Mouse (Mus musculus) kidney, adult 2 months (tissue): Measurements from ENCODE around the gene Gas8. TPM values are rescaled to one million over a fixed set of nuclear protein-coding genes. Genes with fewer than 3 reads are reported as not detected.
A peak's percentile ranks its signal among the peaks of the same experiment; 100 is the strongest.

Experiments used
- DNase-seq: peaks from one replicate; pipeline ENCODE4 v3.0.0; 2021
- H3K27ac ChIP-seq: fragments of 200-500 bp; 2 replicates; pipeline ENCODE4 v1.5.1; 2012; ENCODE audit warnings: low read depth, low read length, control low read depth, inconsistent platforms; ENCODE audit not compliant: insufficient read depth
- H3K27me3 ChIP-seq: fragments of 200-500 bp; replicated peaks from 2 replicates; pipeline ENCODE4 v1.6.1; 2012; ENCODE audit warnings: mild to moderate bottlenecking, moderate library complexity, low read length, inconsistent platforms; ENCODE audit not compliant: control insufficient read depth, insufficient read depth
- H3K36me3 ChIP-seq: fragments of 200-500 bp; 2 replicates; pipeline ENCODE4 v1.6.1; 2012; ENCODE audit warnings: mild to moderate bottlenecking, moderate library complexity, low read length, inconsistent platforms; ENCODE audit not compliant: control insufficient read depth, insufficient read depth
- H3K4me1 ChIP-seq: fragments of 200-500 bp; 2 replicates; pipeline ENCODE4 v1.6.1; 2011; ENCODE audit warnings: low read length; ENCODE audit not compliant: control insufficient read depth, insufficient read depth
- H3K4me3 ChIP-seq: fragments of 200-500 bp; 2 replicates; pipeline ENCODE4 v1.5.1; 2011; ENCODE audit warnings: mild to moderate bottlenecking, low read depth, low read length, control low read depth; ENCODE audit not compliant: insufficient read depth
- CTCF ChIP-seq: fragments of 200-500 bp; conservative IDR thresholded peaks from 2 replicates; pipeline ENCODE4 v1.5.1; 2011; ENCODE audit warnings: low read depth, mild to moderate bottlenecking, control low read depth, low read length, moderate library complexity, mixed read lengths; ENCODE audit not compliant: insufficient read depth, insufficient read length
- POLR2A ChIP-seq: fragments of 200-500 bp; IDR thresholded peaks from one replicate; pipeline ENCODE4 v1.6.1; 2011; ENCODE audit warnings: low read depth, low read length, control low read depth
- WGBS: fragments of 180-500 bp; shearing (Covaris S2); methylation state at CpG from one replicate; pipeline ENCODE4 v1.1.7; 2018; 5-methylcytosine and 5-hydroxymethylcytosine counted together
- polyA plus RNA-seq: library from polyadenylated mRNA; depleted of rRNA; stranded (reverse); fragments of >200 nt; gene quantifications from 2 replicates; pipeline ENCODE4 v1.2.3, GENCODE M21; 2012

Gene Gas8
- polyA plus RNA-seq, 1 experiment = 9.3 TPM

DNA sequence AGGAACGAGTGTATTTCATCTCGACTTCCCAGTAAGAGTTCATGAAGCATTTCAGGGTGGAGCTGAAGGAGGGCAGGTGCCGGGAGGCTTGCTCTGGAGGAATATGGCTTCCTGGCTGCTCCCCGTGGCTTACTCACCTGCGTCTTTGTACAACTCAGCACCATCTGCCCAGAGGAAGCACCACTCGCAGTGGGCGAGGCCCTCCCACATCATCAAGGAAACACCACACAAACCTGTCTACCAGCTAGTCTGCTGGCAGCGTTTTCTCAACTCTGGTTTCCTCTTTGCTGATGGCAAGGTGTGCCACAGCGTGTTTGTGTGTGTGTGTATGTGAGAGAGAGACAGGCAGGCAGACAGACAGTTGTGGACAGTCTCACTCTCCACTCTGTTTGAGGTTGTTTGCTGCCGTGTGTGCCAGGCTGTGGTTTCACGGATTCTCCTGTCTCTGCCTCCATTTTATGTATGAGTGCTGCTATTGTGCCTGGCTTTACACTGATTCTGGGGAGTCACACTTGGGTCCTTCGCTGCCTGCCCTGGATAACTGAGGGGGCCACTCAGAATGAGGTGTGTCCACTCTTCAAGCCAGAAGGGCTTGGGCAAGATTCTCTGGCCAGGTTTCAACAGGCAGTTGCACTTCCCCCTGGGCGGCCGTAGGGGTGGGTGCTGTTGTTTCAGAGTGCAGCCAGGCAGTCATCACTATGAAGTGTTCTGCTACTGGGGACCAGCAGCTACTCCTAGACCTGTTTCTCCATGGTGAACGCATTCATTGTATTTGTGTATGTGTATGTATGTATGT lies 27.2 kb upstream of the Gas8 start:
- no peak for TF ChIP-seq CTCF
- 90% methylated on average over 15 of the region's 15 CpGs for WGBS
- Histone ChIP-seq H3K27me3 (no peaks in the 10 kb centered on the region), H3K27ac (no peak overlapping the region), H3K4me3 (no peak overlapping the region), H3K36me3 (peaks cover 11% of the 10 kb centered on the region), H3K4me1 (no peaks in the 10 kb centered on the region)
- no peak for DNase-seq

GRCm38 (mm10) chr8:123492898-123493297 lies 25.7 kb upstream of the Gas8 start:
- Histone ChIP-seq H3K36me3 (peaks cover 11% of the 10 kb centered on the region), H3K27ac (no peak overlapping the region), H3K27me3 (no peaks in the 10 kb centered on the region), H3K4me3 (no peak overlapping the region), H3K4me1 (no peaks in the 10 kb centered on the region)
- TF ChIP-seq CTCF = no peak
- TF ChIP-seq POLR2A = no peak
- 96% methylated on average over 9 of the region's 9 CpGs for WGBS
- DNase-seq = no peak

- WGBS = 92% methylated on average over 4 of the region's 4 CpGs
- Histone ChIP-seq H3K27me3 (no peaks in the 10 kb centered on the region), H3K4me1 (no peaks in the 10 kb centered on the region), H3K4me3 (no peak overlapping the region), H3K27ac (no peak overlapping the region), H3K36me3 (peaks cover 9% of the 10 kb centered on the region)
- DNase-seq = no peak
- TF ChIP-seq POLR2A (no peak), CTCF (no peak)
These were observed 20.9 kb upstream of the Gas8 start for GRCm38 (mm10) chr8:123497699-123498098.

- Histone ChIP-seq H3K27ac (no peak overlapping the region), H3K36me3 (peaks cover 6% of the 10 kb centered on the region), H3K4me3 (no peak overlapping the region), H3K4me1 (no peaks in the 10 kb centered on the region), H3K27me3 (no peaks in the 10 kb centered on the region)
- TF ChIP-seq CTCF (no peak), POLR2A (no peak)
- WGBS = 87% methylated on average over 11 of the region's 11 CpGs
- DNase-seq = no peak
These were observed 19.7 kb upstream of the Gas8 start for GRCm38 (mm10) chr8:123498963-123499362.

- no peaks in the 10 kb centered on the region for H3K4me1 ChIP-seq
- no peak overlapping the region for H3K27ac ChIP-seq
- no peak for TF ChIP-seq CTCF
- TF ChIP-seq POLR2A = no peak
- H3K27me3 ChIP-seq = no peaks in the 10 kb centered on the region
- no peak for DNase-seq
- H3K36me3 ChIP-seq = peaks cover 6% of the 10 kb centered on the region
- no peak overlapping the region for H3K4me3 ChIP-seq
- WGBS = 90% methylated on average over 11 of the region's 11 CpGs
These were observed 19.1 kb upstream of the Gas8 start for GRCm38 (mm10) chr8:123499556-123499955.

DNA sequence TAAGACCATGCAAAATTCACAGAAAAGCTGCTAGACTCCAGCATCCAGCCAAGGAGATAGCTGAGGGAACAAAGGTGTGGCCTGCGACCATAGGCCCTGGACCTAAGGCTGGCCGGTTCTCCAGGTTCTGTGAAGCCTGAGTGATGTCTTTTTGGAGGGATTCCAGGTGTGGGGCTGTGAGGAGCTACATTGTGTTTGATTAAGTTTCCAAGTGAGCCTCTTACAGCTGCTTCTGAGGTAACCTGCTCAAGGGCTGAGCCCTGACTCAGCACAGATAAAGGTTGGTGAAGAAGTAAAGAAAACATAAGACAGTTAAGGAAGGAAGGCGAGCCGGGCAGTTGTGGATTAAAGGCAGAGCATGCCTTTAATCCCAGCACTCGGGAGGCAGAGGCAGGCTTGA lies 16.4 kb upstream of the Gas8 start:
- no peak overlapping the region for H3K27ac ChIP-seq
- no peaks in the 10 kb centered on the region for H3K27me3 ChIP-seq
- DNase-seq = no peak
- H3K36me3 ChIP-seq = no peaks in the 10 kb centered on the region; the same call in 1 of the 2 replicates
- no peak for TF ChIP-seq CTCF
- TF ChIP-seq POLR2A = no peak
- no peak overlapping the region for H3K4me3 ChIP-seq
- no peaks in the 10 kb centered on the region for H3K4me1 ChIP-seq
- 95% methylated on average over 5 of the region's 5 CpGs for WGBS

- no peak for DNase-seq
- 98% methylated on average over 6 of the region's 6 CpGs for WGBS
These were observed 14.7 kb upstream of the Gas8 start for GRCm38 (mm10) chr8:123503801-123504467.

More at GRCm38 (mm10) chr8:123503801-123504467, 14.7 kb upstream of the Gas8 start:
- Histone ChIP-seq H3K36me3 (no peaks in the 10 kb centered on the region; the same call in 1 of the 2 replicates), H3K4me3 (no peak overlapping the region), H3K27me3 (no peaks in the 10 kb centered on the region), H3K4me1 (no peaks in the 10 kb centered on the region), H3K27ac (no peak overlapping the region)
- peak; percentile 8; the same call in 1 of the 2 replicates for TF ChIP-seq CTCF
- TF ChIP-seq POLR2A = no peak
